Mouse (Mus musculus) liver, adult 2 months (tissue): ENCODE results near the gene Sh3pxd2b.

Source experiments
- CTCF ChIP-seq: fragments of 200-500 bp; IDR thresholded peaks from 2 replicates; pipeline ENCODE4 v1.5.1; 2011; ENCODE audit warnings: low read depth, low read length, control low read depth
- POLR2A ChIP-seq: fragments of 200-500 bp; IDR thresholded peaks from 2 replicates; pipeline ENCODE4 v1.6.1; 2011; ENCODE audit warnings: low read length, control low read depth; ENCODE audit not compliant: insufficient read depth; ENCODE audit errors: extremely low read depth

- TF ChIP-seq POLR2A: no peak
- no peak for TF ChIP-seq CTCF
Measured at GRCm38 (mm10) chr11:32357686-32358085, 10.1 kb downstream of the Sh3pxd2b start.
